Mouse (Mus musculus) CD8-positive naive resting alpha-beta T cell, adult 2 months (primary cell): Measurements from ENCODE around the gene Zfp704.
A peak's percentile ranks its signal among the peaks of the same experiment; 100 is the strongest.

Experiments
- DNase-seq, 2 experiments: peaks; one replicate each; pipeline ENCODE4 v3.0.0; 2022; ENCODE audit warnings: low read depth in 2 of 2, low spot score in 2 of 2

Gene Zfp704

GRCm38 (mm10) chr3:9432796-9433526 lies 176.9 kb downstream of the Zfp704 start:
- no peak for DNase-seq

- DNase-seq, result no peak
Observed at GRCm38 (mm10) chr3:9432226-9432625, 177.7 kb downstream of the Zfp704 start.

DNA sequence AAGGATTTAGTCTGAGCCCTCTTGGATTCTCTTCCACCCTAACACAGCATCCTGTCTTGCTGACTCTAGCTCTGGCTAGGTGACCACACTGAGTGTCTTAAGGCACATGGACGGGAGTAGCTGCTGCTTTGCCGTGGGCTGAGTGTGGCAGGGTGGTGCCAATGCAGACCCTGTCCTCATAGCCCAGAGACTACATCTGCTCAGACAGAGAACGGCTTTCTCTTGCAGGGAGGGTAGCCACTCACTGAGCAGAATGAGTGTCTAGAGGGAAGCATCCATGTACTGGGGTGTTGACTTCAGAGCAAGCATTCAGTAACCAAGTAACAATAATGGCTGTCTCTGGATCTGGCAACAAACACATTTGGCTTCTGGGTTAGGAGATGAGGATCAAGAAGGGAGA lies 179.9 kb downstream of the Zfp704 start:
- no peak for DNase-seq

DNA sequence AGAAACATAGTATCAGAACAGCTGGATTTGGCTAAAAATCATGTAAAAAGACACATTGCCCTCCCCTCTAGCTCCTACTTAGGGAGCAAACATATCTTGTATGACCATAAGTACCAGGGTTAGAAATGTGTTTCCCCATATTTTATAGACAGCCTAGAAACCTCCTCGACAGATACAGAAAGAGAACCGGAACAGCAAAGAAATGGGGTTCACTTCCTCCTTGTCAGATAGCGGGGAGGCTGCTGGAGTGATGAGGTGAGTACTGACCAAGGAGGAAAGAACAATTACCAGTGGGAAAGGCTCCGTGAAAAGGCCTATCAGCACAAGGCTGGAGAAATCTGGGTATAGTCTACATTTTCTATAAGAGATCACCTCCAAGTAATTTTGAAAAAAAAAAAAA lies 182.1 kb downstream of the Zfp704 start:
- DNase-seq, result no peak

DNA sequence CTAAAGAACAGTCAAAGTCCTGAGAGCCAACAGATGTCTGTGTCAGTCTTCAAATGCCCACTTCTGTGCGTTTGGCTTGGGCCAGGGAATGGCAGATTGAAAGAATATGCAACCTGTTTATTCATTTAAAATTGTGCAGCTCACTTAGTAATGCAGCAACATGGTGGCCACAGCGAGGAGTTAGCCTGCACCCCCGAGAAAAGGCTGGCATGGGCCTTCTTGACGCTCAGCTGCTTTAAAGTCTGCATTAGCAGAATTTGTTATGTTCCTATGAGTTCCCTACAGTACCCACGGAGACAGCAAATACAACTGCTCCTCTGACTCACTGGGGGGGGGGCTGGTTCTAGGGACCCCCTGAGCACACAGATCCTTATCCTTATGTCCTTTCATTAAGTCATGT lies 184.2 kb downstream of the Zfp704 start:
- DNase-seq, result no peak

- no peak for DNase-seq
Observed at GRCm38 (mm10) chr3:9424637-9425036, 185.2 kb downstream of the Zfp704 start.

- DNase-seq, result no peak
Observed at GRCm38 (mm10) chr3:9423669-9424068, 186.2 kb downstream of the Zfp704 start.

- DNase-seq, result no peak
Observed at GRCm38 (mm10) chr3:9408896-9409295, 201.0 kb downstream of the Zfp704 start.

DNA sequence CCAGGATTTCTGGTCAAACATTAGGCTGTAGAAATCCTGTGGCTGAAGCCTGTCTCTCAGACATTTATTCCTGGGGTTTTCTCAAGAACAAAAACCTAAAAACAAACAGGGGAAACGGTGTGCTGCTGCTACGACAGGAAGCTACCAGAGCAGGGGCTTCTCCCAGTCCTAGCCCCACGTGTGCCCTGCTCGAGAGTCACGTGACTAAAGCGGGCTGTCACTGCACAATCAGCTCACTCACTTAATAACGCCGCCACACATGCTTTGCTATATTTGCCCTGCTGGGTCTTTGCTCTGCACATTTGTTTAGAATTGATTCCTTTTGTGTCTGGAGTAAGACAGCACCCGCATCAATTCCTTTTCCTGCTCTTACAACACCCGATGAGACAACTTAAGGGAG lies 202.1 kb downstream of the Zfp704 start:
- no peak for DNase-seq

DNA sequence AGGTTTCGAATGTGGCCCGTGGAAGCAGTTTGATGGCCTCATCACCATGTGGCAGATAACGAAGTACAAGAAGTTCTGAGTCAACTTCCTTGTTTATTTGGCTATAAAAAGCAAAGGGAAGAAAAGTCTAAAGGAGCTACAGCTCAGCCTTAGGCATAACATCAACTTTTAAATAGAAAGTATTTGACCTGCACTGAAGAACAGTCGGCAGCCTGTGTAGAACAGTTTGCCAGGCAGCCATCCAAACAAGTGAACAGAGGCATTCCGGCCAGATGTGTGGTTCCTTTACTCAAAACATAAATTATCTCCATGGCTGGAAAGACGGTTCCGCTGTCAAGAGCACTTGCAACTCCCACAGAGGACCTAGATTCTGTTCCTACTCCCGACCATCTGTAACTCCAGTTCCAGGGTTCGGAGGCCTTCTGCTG lies 202.8 kb downstream of the Zfp704 start:
- DNase-seq, result no peak

DNA sequence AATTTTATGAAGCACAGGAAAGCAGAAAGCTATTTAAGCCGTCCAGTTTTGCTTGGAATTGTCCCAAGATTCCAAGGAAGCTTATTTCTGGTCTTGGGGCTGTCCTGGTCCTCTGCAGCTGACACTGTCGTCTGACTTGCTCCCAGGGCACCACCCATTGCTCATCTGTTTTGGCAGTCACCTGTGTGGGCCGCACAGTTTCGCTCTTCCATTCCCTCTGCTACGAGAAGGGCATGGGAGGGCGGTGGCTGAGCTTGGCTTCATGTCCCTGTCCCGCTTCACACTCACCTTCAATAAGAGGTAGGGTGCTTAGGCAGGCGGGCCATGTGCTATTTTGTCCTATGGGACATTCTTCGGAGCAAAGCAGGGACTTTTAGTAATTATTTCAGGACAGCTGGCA lies 204.5 kb downstream of the Zfp704 start:
- no peak for DNase-seq

- DNase-seq, result no peak
Observed at GRCm38 (mm10) chr3:9403255-9404050, 206.4 kb downstream of the Zfp704 start.

- DNase-seq, result peak; percentile 46 to 47
Observed at GRCm38 (mm10) chr3:9402836-9403235, 207.0 kb downstream of the Zfp704 start.

GRCm38 (mm10) chr3:9402345-9402744 lies 207.5 kb downstream of the Zfp704 start:
- DNase-seq, result no peak

DNA sequence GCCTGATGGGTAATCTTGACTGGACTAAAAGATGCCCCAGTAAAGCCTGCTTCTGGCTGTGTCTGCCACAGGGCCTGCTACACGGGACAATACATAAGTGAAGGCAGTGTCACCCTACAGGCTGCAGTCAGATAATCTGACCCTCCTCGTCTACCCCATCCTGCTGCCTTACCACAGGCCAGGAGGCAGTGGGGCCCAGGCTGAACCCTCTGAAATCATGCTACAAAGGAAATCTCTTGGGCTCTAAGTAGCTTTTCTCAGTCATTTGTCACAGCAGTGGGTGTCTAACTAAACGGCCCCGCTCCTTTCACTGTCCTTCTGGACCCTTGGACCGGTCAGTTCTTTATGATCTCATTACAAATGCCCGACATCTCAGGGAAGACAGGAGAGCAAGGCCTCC lies 208.2 kb downstream of the Zfp704 start:
- no peak for DNase-seq

GRCm38 (mm10) chr3:9400886-9401221 lies 209.0 kb downstream of the Zfp704 start:
- DNase-seq, result no peak

DNA sequence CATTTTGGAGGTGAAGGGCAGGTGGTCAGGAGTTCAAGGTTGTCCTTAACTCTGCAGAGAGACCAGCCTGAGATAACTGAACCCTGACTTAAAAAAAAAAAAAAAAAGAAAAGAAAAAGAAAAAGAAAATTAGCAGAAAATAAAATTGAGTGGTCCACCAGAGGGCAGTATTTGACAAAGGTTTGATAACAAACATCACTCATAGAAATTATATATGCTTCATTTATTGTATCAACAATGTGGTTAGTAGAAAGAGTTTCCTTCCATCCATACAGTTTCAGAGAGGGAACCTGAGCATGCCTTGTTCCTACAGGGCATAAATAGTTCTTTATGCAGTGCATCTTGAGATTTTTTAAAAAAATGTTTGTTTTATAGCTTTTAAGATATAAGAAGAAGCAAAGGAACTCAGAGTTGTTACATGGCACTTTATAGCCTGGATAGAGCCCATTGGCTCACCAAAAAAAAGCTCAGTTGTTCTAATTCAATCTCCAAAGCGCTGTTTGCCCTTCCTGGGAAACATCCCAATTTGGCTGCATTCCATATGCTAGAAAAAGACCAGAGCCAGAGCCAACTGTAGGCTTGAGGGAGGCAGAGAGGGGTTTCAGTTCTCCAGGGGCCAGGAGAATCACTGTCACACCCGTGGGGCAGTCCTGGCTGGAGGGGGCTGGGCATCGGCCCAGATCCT lies 209.5 kb downstream of the Zfp704 start:
- DNase-seq, result peak in 1 of 2 experiments; percentile 48

- DNase-seq, result no peak
Observed at GRCm38 (mm10) chr3:9398271-9398670, 211.6 kb downstream of the Zfp704 start.
